Mouse (Mus musculus) ovary, adult 18-20 months (tissue): ENCODE data around the gene Odf2l.
A peak's percentile ranks its signal among the peaks of the same experiment; 100 is the strongest.

Experiments
- DNase-seq: peaks from one replicate; pipeline ENCODE4 v3.0.0; 2022; ENCODE audit warnings: low spot score, mixed read lengths

Odf2l gene

DNA sequence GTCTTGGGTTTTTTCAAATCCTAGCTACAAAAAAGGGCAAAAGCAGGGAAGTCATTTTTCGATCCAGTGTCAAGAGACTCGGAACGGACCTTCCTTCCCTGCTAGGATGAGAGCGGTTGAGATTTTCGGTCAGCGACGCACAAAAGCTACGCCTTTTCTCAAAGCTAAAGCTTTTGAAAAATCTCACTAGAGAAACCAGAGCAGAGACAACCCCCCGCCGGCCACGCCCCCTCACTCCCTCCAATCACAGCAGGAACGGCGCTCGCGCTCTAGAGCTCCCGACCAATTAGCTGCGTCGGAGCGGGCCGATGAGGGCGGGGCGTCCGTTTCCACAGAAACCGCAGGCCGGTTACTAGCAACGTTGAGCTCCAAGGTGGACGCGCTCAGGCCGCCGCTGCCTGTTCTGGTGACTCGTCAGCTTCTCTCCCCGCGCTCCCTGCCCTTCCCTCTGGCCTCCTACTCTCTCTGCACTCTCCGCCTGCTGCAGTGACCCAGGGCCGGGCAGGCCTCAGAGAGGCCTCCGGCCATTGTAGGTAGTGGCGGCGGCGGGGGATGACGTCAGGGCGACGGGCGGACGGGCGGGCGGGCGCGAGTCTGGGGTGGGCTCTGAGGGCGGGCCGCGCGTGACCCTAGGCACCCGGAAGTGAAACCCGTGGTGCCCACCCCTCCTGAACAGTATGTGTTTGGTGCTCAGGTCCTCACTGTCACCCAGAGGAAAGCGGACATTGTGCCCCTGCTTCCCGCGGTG lies at the start of gene Odf2l:
Gene Odf2l, plus strand, starts transcription at position 335 of the 748 bp plus-strand sequence.
- peak; percentile 94 for DNase-seq

DNA sequence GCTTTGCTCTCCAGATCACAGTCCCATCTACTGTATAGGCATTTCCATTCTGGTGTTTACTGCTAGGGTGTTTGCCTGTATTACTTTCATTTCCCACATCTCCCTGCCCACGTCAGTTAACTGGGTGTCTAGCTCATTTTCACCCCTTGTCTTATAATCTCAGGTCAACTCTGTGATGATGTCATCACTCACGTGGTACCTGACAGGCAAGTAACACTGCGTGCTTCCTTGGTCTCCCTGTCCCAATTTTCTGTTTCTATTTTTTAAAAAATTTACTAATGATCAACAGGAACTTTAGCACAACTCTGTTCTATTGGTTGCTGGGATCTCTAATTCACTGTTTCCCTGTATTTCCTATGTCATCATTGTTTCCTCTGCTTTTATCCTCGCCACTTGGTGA lies 49.4 kb upstream of the Odf2l start:
- DNase-seq: no peak

DNA sequence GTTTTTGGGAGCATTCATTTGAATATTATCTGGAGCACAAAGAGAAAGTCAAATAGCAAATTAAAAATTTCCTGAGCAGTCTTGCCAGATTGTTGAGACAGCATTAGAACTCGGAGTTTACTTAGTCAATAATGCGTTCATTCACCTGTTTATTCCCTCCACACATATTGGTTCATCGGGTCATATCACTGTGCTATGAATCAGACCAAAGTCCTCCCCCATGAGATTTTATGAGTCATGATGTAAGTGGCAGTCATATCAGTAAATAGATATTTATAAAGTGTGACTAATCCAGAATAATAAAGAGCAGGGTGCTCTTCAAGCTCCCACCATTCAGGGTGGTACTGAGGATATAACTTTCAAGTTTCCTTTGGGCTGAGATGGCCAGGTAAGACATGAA lies 46.0 kb upstream of the Odf2l start:
- no peak for DNase-seq

DNA sequence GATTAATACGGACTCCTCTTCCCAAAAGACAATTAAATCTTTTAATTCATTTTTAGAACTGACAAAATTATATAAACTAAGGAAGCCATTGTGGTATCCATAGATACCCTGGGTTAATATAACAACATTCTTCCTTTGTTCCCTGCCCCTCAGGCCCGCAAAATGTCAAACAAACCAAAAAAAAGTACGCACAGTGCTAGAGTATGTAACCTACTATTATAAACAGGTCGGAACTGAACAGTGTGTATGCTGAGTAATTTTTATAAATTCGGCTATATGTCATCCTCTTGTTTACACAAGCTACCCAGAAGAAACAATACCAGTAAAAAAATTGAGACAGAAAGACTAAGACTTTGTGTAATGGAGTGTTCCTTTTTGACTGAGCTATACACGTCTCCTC lies 40.0 kb upstream of the Odf2l start:
- DNase-seq: no peak

DNA sequence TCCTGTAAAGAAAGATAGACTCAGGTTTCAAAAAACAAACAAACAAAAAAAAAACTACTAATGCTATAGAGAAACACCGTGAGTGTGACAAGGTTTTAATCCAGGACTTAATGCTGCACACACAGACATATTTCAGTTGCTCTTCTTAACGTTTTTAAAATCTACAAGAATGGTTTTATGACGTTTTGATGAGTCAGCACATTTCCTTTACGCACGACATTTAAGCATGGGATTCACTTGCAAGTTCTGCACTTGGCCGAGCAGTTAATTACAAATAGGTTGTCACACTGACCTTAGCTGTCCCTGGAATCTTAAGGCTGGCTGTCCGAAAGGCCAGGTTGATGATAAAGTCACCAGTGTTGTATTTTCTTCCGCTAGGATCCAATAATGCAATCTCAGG lies 37.5 kb upstream of the Odf2l start:
- DNase-seq: no peak

DNA sequence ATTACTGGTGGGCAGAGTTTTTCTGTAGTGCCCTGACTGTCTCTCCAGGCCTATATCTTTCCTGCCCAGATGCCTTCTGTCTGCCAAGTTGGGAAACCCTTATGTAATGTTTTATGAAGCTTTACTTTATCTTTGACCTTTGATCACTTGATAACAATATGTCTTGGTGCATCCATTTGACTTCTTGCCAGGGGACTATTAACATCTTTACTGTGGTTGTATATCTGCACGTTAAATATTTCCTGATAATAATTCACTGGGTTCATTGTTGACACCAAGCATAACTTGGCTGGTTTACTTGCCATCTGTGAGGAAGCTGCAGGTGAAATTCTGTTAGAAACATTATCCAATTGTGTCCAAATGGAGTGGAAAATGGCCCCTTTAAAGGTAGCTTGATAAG lies 35.3 kb upstream of the Odf2l start:
- DNase-seq: no peak

DNA sequence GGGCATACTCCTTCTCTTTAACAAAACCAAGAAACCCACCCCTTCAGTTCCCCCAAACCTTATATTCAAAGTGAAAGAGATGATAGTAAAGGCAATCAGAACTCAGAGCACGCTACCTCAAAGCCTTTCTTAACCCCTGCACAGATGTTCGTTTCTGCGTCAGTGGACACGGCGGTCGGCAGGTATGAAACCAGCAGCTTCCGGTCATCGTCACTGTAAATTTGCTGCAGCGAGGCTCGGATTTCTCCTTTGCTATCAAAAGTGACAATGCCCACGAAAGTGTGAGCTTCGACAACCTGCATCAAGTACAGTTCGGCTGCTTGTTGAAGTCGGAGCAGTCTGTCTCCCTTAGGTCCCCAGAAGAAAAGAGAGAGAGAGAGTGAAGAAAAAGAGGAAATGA lies 32.2 kb upstream of the Odf2l start:
- no peak for DNase-seq

DNA sequence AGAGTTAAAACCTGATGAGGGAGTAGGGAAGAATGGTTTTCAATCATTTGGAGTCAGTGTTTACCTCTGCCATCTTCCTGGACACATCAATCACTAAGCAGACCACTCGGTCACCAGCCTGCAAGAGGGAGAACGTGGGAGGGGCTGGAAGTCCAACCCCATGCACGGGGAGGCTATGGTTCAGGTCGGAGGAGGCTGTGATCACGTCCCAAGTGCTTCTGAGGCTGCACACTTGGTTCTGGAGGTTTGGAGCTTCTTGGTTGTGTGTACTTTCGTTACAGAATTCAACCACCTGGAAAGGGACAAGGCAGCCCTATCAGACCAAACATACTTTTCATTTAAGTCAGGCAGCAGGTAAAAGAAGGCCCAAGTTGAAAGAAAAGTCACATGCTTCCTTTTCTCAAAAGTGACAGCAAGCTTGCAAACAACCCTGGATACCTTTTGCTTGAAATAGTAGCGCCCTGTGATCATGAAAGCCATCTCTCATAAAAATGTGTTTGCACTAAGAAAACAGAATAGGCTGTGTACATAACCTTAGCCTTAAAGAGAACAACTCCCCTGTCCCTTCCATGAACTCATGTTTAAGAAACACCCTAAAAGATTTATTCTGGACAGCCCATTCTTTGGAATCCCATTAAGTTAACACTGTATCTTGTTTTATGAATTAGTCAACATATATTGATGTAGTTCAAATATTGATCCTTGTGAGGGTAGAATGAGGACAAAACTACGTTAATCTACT lies 30.4 kb upstream of the Odf2l start:
- no peak for DNase-seq

DNA sequence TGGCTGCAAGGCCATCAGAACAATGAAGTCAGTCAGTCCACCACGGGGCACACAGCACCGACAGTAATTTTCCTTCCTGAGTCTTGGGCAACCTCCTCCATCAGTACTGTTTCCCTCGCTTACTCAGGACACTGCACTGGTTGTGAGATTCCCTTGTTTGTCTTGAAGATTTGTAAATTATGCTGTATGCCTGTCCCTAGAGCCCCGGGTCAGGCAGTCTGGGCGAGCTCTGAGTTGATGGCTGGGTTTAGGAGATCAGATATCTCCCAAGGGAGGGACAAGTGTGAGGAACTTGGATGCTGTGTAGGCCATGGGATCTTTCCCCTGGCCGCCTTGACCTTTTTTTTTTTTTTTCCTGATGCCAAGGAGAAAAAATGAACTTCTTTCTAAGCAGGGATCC lies 19.1 kb upstream of the Odf2l start, which contains the start of gene Clca2:
Gene Clca2, minus strand, starts transcription at position 153 of the 400 bp plus-strand sequence.
- no peak for DNase-seq

DNA sequence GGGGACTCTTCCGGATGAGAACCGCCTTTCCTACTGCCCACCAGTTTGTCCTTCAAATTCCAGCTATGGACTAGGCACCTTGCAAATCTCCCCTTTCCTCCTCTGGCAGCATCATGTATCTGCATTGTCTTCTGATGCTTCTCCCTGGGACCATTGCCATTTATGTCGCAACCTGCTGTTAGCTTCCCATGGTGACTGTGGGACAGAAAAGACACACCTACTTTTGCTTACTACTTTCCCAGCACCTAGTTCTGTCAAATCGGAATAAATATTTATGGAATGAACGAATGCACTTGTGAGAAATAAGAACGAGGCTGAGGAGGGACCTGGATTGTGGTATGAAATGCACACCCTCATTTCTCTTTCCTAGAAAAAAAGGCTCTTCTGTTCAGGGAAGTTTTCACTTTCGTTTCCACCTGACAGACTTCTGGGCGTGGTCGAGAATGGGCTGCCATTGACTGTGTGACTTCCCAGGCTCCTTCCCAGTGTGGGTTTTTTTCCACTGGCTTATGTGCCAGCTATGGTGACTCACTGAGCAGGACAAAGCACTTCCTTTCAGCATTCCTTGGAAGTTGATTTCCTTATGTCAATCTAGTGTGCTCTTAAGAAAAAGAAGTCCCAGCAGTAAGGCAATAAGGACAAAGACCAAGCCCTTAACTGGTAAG lies 16.4 kb upstream of the Odf2l start:
- no peak for DNase-seq

DNA sequence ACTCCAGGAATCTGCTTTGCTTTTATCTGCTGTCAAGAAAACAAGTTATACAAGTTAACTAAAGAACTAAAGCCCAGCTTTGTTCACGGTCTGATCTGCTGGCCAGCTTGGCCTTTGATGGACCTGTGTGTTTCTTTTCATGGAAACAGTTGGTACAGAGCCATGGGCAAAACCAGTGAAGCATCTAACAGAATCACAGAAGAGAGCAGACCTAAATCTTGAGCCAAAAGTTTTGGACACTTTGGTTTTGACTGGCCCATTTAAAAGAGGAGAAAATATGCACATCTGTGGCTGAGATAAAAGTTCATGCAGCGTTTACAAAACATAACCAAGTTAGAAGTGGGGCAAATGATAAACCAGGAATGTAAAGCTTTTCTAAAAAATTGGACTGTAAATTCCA lies 15.1 kb upstream of the Odf2l start:
- DNase-seq: no peak

DNA sequence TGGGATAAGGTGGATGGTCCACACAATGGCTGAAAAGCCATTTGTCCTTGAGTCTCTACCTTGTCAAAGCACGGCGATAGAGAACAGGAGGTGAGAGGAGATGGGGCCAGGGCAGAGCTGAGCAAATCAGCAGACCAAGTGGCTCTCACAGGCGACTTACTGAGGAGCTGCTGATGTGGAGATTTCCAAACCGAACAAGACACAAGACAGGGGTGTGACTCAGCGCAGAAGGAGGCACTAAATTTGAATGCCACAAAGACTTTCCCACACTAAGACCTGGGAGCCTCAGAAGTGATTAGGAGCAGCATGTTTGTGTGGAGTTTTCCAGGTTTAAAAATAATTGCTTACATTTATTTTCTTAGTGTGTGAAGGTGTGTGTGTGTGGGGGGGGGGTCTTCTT lies 14.6 kb upstream of the Odf2l start:
- DNase-seq: no peak

DNA sequence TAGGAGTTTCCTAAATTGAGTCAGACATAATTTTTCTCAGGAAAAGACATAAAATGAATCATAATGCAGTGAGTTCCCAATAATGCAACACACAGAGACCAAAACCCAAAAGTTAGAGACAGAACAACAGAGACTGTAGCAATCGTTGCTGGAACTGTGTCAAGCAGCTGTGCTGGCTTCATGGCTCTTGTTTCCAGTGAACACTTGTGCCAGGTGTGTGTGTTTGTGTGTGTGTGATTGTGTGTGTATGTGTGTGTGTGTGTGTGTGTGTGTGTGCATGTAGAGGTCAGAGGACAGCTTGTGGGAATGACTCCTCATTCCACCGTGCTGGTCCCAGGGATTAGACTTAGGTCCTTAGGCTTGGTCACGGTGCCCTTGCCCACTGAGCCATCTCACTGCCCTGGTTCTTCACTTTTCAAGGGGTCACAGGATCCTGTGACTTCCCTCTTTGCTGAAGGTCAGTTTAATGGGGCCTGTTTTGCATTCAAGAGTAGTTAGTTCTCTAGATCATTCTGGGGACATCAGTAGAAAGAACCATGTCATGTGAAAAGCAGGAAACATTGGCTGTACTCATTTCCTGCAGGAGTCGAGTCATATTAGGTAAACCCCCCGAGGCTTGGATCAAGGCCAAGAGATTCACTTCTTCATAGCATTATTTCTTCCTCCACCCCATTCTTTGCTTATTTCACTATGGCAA lies 13.2 kb upstream of the Odf2l start:
- no peak for DNase-seq

DNA sequence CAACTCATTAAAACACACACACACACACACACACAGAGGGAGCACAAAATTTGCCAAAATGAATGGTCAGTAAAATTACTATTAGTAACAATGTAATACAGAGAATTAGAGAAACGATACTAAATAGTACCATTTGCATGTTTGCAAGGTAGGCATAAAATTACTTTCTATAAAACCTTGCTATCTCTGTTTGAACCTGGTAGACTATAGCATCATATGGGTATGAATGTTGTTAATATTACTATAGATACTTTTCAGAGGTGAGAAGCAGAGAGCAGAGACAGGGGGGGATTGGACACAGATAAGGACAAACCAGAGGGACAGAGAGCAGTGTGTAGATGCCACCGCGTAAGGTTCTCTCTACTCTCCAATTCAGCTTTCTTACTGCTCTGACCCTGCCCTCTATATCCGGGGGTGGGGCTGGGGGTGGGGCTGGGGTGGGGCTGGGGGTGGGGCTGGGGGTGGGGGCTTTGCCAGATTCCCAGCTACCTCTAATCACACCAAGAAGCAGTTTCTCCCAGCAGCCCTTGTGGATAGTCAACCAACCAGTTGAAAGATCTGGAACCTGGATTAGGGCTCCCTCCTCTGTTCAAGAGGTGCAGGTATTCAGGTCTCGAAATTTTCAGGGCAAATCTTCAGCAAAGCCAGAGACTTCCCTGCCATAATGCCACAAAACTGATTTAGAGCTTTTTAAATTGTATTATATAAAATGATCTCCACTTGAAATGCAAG lies 12.4 kb upstream of the Odf2l start:
- DNase-seq: no peak

DNA sequence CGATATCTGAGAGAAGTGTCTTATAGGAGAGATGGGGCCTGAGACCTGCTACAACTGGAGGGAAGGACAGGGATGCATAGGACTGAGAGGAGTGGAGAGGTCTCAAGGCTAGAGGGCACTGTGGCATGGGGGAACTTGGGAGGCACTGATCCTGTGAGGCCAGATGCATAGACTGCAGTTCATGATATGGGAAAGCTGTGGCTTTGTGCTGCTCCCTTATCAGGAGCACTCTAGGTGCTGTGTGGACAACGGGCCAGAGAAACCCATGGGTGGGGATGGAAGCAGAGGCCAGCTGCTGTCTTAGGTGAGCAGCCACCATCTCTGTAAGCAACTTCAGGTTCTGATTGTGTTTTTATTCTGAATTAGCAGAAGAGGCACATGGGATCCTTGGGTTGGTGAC lies 3.2 kb upstream of the Odf2l start:
- no peak for DNase-seq

DNA sequence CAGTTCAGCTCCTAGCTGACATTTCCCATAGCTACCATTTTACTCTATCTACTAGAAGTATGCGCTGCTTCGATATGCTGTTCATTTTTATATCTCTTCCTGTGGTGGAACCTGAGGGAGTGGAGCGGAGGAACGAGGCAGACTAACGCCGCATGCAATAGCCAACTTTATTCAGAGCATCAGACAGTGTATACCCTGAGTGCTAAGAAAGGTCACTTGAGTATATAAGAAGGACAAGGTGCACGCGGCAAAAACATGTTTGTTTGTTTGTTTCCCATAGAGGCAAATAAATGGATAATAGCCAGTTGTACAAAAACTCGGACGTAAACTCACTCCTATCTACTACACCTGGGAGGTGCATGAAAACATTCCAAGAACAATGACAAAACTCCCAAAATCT lies 751 bp upstream of the Odf2l start:
- DNase-seq: no peak

DNA sequence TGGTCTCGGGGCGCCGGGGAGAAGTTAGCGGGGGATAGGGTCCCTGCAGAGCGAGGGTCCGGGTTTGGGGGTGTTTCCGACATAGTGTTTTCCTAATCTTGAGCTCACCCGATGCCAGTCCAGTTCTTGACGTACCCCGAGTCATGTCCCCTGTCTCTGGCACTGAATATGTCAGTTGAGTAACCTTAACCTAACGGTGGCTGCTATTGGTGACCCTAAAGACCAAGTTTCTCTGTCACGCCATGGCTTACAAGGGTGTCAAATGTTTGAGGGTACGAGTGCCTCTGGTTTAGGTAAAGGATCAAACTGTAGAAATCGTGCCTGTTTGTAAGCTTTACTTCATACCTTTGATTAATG lies 592 bp downstream of the Odf2l start:
- no peak for DNase-seq

DNA sequence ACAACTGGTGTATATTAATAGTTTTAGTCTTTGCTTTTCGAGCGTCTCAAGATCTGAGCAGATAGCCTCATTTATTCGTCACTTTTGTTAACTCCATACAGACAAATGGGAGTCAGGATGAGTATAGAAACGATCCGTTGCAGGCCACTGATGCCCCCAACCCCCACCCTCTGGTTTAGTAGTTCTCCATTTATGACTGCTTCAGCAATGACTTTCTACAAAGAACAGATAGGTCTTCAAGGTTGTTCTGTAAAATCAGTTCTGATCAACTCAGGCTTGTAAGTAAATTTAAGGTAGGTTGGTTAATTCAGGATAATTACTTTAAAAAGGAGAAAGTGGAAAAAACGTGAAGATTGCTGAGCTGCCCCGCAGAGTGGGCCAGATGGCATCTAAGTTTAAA lies 1.0 kb downstream of the Odf2l start:
- no peak for DNase-seq

DNA sequence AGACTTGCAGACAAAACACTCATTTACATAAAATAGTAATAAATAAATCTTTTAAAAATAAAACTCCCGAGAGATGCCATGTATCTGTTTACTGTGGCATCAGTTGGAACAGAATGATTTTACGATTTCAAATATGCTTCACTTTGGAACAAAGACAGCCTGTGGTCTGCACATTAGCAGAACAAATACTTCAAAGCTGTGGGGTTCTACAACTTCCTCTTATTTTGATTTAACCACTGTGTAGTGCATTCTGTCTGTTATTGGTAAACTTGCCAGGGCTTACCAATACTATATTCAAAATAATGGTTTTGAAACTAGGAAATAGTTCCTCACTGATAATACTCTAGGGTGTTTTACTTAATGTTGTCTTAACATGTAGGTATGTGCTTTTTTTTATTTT lies 8.2 kb downstream of the Odf2l start:
- no peak for DNase-seq

DNA sequence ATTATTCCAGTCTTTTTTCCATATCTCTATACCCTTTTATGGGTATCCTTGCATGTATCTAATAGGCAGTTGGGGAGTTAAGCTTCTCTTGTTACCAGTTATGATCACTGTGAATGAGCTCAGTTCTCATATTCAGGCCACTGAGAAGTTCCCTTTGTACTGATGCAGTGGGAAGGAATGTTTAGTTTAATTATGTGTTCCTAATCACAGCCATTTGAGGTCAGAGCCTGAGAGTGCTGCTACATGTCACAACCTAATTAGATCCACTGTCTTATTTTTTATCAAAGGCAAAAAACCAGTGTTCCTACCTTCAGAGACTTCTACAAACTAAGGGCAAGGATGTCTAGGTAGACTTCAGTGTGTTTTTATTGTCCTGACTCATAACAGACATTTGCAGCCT lies 11.0 kb downstream of the Odf2l start:
- no peak for DNase-seq

DNA sequence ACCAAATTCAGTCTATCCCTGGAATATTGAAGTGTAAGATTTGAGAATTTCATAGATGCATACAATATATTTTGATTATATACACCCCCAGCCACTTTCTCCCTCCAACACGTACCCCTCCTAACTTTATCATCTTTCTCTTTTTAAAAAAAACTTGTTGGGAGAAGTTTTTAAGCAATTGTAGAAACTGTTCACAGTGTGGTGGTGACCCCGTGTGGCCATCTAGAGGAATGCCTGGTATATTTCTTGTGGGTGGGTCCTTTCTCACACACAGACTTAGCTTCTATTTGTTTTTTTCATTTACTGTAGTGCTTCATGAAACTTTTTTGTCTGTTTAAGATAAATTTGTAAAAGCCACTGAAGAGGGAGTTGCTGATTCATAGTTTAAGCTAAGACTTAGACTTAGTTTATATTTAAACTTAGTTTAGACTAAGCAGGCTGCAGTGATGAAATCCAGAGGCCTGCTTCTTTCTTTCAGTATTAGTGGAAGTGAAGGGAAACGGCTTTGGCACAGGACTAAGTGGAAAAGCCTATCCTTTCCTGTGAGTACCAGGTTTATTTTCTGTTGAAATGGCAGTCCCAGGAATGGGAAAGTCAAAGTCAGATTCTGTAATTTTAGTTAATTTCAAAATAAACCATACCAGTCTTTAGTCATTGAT lies 13.0 kb downstream of the Odf2l start:
- no peak for DNase-seq
